Mouse (Mus musculus) CH12F3 (cell line): ENCODE data around the gene Thada.

Experiments
- in situ Hi-C: fragments of 300-500 bp; cut with MboI; formaldehyde crosslinking; loops from 2 replicates; pipeline ENCODE4 v1.14.3; 2020; ENCODE audit warnings: low sequenced_read_pairs

The Thada gene

DNA sequence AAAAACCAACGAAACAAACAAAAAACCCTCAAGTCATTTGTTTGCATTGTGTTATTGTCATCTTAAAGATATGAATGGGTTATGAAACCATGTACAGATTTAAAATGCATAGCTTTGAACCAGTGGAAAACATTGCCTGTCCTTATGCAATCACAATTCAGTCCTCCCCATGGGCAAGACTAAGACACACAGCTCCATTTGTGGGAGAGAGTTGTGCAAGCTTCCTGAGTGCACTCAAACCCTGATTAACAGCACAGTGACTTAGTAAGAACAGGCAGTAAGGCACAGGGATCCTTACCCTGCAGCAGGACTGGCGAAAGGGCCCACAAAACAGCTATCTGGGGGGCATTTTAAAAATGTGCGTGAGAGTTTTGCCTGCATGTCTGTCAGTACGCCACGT is 11.2 kb upstream of the Thada start:
- in situ Hi-C loops = no loop called here

DNA sequence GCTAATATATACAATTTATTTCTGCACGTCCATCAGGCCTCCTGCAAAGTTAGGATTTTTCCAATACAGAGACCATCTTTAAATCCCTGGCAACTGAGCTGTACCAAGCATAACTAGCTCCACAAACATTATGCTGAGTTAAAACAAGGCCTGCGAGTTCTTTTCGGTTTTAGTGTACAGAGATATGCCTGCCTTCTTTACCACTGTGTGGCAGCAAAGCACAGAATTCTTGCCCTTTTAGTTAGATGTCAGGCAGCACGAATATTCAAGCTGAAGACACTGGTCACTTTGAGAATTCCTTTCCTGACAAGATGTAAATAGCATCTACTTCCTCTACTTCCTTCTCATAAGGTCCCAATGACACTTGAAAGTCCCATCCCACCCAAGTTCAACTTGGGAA is 8.3 kb upstream of the Thada start:
- in situ Hi-C loops = no loop called here

DNA sequence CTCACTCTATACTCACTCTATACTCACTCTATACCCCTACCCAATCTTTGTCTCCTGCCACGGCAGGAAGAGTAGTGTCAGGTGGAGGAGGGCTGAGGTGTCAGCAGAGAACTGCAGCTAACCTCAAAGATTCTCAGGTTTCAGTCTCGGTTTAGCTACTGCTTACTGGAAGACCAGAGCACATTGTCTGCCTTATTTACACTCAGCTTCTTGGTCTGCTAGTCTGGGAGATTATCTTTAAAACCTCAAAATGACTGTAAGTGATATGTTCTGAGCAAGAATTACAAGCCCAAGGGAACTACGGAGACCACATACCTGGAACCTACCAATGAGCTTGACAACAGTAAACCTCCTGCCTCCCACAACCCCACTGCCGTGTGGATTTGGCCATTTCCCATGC is 31.0 kb downstream of the Thada start:
- in situ Hi-C loops = no loop called here

DNA sequence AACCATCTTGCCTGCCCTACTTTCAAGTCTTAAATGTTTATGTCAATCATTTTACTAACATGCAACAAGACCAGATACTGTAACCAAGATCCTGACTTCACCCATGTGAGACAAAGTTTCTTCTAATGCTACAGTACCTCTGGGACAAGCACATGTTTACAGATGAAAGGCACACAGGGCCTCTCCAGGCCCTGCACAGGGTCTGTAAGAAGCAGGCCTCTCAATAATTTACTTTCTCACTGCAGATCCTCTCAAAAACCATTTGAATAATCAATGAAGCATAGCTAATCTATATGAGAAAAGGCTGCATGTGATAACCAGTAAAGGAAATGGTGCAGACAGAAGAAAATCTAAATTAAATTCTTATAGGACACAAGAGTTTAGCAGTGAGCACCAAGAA is 31.8 kb downstream of the Thada start:
- in situ Hi-C loops = no loop called here

DNA sequence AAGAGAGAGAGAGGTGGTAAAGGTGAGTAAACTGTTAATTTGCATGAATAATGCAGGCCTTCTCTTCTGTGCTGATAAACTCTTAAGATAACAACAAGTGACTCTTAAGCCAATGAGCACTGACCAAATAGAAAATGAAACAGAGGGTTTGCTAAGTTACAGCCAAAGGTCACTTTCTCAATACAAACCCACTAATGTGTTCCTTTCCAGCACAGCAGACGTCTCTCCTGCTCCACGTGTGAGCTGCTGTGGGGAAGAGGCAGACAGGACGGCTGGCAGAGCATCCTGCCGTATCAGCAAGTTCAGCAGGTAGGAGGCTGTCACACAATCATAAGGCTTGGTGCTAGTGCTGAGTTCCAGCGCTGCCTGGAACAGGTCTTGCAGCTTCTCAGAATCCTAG is 34.0 kb downstream of the Thada start:
- in situ Hi-C loops = no loop called here

DNA sequence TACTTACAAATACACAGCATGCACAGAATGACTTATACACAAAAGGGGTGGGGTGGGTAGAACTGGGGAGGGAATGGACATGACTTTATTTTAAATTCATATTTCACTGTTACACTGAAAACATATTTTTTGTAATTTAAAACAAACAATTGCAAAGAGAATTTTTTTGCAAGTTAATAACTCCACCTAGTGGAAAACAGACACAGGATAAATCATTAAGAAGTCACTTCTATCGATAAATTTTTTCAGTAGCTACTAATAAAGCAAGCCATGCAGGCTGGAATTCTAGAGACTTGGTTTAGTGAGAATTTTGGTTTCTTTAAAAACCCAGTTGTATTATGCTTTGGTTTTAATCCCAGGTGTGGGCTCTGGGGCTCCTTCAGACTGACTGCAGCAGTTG is 41.7 kb downstream of the Thada start:
- in situ Hi-C loops = no loop called here

DNA sequence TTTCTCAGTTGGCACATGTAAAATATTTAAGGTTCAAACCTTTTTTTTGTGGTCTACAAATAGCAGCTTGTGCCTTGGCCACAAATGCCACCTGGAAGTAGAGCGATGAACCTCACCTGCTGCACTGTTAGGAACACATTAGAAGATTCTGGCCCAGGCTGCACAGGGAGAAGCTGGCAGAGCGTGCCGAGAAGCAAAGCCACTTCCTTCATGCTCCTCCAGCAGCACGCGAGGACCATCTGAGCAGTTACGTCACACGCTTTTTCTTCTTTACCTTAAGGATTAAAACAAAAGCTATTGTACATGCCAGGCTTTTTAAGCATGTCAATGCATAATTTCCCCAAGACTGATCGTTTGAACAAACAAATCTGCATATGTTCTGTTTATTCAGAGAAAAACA is 43.1 kb downstream of the Thada start:
- in situ Hi-C loops = no loop called here

DNA sequence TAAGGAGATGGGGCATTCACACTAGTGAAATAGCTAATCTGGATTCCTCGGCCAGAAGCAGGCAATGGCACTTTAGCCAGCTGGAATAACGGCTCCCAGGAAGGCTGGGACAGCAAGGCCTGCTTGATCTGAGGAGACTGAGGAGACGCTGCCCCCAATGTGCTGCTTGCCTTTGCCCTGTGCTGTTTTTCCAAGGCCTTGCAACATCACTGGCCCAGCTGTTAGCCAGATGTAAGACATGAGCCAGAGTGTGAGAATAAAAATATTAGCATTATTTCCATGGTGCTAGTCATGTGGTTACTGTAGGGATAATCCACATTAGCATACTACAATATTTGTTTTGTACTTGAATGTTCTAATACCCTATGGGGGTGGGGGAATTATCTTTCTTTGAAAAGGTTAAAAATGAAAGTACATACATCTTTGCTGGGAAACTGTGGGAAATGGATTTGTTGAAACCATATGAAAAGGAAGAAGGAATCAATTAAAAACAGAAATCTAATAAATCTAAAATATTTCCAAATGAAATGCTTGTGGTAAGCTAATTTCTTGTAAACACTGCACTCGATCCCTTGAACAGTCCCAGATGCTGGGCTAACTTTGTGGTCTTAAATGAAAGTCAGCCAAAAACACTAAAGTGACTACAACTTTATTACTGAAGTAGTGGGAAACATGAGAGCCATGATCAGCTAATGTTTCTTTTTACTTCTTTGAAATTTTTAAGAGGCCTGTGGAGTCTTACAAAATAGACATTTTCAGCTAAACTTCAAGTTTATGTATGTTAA is 43.8 kb downstream of the Thada start:
- in situ Hi-C loops = no loop called here

DNA sequence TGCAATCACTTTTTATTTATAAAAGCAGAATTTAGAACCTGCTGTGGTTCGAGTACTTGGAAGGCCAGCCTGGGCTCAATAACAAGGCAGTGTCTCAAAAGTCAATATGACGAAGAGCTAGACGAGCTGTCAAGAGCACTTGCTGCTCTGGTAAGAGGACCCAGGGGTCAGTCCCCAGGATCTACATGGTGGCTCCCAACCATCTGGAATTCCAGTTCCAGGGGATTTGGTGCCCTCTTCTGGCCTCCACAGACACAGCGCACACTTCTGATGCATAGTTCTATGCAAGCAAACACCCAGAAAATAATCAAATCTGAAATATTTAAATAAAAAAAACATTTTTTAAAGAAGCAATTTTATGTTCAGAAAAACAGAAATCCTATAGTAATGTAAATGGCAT is 45.0 kb downstream of the Thada start:
- in situ Hi-C loops = no loop called here

DNA sequence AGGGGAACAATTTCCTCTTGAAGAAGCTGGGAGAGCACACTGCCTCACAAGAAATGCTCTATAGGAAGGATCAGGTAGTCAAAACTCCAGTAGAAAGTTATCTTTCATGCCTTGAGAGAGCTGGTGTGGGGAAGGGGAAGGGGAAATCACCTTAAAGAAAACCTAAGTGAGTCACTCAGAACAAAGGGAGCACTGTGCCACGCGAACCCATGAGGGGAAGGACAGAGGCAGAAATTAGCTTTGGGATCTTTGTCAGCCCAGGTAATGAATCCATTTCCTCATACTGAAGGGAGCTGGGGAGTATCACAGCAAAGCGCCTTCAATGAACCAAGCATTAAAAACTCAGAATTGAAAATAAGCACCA is 45.7 kb downstream of the Thada start:
- in situ Hi-C loops = no loop called here

DNA sequence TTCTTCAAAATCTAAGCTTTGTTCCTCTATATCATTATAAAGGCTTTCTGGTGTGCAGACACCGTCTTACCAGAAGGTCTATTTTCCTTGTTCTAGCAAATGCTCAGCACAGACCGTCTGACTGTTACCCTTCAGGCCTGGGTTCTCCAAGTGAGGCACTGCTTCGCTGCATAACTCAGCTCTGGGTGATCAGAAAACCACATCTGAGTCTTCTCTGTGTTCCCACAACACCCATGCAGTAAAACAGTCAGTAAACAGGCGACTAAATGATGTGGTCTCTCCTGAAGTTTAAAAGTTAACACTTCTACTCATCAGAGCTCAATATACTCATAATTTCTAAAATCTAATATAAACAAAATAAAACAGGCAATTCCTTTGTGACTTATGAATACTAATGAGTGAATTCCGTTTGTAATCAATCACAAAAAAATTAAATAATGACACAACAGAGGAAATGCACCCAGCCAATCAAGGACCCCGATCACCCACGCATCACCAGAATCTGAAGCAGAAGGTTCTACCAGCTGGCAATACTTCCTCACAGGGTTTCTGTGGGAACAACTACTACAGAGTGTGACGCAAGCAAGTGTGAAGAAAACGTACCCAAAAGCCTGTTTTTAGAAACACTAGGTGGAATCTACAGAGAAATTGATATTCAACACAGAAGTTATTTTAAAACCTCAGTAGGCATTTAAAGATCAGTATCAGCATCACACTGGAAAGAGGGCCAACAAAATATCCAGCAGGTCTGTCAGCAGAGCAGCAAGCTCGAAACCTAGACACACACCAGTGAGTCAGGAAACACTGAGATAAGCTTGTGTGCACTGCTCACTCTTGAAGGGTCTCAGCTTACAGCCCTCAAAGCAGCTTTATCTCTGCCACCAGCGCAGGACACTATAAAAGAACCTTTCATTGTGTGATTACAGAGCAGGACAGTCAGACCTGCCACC is 46.4 kb downstream of the Thada start:
- in situ Hi-C loops = no loop called here

DNA sequence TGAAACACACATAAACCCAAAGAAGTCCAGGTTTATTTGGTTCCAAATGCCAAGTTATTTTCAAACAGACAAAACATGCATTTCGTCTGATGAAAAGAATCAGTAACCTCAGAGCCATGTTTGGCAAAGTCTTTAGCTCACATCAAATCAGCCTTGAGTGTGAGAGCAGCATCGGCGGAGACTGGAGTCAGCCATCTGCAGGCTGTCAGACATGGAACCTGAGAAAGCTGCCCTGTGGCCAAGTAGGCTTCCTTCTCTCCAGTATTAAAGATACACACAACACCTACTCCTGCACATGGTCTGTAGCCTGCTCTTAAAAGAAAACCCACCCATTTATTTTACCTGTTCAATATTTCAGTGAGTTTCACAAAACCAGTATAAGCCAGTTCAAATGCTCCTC is 50.1 kb downstream of the Thada start:
- in situ Hi-C loops = no loop called here

DNA sequence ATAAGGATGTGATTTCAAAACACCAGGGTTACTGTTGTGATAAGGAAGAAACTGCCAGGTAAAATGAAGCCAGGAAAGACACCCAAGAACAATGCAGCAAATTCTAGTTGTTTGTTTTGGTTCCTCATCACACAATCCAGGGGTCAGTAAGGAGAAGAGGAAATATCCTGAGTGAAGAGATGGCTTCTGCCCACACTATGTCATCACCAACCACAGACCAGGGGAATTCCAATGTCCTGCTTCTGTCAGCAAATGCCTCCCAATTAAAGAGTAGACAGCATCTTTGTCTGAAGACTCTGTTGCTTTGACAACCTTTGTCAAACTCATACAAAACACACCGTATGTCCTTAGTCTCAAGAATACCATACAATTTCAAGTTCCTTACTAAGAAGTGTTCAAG is 57.3 kb downstream of the Thada start:
- in situ Hi-C loops = no loop called here

DNA sequence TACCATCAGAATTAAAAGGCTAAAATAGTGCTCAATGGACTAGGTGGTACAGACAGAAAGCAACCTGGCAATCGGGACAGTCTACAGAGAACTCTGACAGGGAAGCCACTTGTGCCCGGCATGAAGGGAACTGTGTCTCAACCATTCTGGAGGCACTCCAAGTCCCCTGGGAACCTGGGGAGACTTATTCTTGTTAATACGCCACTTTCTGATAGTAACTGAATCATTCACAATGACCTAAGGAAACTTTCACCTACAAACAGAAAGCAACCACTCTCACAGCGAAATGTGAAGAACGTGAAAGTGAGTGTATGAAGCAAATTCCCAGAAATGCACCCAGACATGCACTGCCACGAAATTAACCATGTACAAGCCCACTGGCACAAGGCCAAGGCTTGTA is 60.4 kb downstream of the Thada start:
- in situ Hi-C loops = no loop called here

DNA sequence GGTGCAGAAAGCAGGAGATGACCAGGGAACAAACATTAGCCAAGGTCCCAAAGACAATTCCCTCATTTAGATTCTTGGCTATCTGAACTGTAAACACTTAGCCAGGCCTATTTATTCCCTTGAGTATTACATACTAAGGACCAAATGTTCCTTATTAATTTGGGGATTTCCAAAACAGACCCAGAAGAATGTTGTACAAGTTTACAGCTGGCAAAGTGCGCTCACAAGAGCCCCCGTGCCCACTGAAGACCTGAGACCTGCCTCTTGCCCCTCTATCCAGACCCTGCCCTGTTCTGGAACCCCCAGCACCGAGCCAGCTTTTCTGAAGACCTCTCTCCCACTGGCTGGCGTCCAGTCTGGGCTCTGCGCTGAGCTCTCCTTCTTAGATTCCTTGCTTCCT is 64.2 kb downstream of the Thada start:
- in situ Hi-C loops = no loop called here

DNA sequence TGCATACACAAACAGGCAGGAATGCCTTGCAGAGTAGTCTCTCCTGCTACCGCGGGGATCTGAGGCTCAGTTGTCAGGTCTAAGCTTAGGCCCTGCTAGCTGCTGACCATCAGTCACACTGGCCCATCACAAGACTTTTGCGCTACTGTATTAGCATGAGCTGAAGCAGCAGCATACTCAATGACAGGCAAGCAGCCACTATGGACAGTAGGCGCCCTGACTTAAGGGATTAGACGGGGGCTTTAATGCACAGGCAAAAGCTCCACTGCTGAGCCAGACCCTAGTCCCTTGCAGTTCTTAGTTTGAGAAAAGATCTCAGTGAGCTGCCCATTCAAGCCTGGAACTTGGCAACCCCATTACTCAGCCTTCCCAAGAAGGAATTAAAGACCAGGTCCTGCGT is 66.6 kb downstream of the Thada start:
- in situ Hi-C loops = loop anchor here (25.0 kb wide), 1 partner anchor 512 kb away; no protein-coding TSS in a partner anchor

DNA sequence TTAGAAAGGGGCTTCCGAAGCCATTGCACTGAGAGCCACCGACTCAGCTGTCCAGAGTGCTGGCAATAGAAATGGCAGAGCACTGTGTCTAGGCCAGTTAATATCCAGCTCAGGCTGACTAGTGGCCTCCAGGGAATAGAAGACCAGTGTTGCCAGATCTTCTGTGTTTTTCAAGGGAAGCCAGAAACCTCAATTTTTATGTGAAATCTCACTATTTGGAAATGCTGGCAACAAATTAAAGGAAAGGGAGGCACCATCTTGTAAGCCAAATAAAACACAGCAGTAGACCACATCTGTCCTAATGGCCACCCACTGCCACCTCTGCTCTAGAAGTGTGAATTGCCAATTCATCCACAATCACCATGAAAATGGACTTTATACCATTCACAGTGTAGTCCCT is 76.0 kb downstream of the Thada start:
- in situ Hi-C loops = loop anchor here (25.0 kb wide), 1 partner anchor 503 kb away; no protein-coding TSS in a partner anchor

DNA sequence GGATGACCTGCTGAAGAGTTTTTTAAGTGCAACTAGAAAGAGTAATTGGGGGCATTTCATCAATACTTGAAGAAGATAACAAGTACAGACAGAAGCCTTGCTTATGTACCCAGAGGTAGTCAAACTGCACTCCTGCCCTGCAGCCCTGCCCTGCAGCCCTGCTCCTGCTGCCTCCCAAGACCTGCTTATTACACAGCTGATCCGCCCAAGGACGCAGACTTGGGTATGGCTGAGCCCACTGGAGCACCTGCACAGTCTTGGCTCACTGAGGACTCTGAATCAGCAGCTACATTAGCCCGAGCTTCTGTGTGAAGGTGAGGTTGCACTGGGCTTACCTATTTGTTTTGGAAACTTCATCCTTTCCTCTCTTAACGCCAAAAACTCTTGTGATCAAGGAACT is 79.8 kb downstream of the Thada start:
- in situ Hi-C loops = loop anchor here (25.0 kb wide), 1 partner anchor 499 kb away; no protein-coding TSS in a partner anchor

DNA sequence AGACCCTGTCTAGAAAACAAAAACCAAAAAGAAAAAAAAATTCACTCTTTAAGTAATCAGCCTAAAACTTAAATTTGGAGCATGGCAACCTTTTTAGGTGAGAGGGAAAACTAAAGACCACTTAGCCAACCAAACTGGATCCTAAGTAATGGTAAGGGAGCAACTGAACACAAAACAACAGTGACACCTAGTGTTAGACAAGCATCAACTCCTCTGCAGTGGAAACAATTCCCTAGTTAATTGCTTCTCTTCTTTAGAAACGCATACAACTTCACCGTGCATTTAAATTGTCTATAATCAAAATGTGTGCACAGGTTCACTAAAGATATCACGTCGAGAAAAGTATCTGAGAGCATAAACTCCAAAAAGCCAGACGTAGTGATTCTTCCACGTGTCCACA is 80.3 kb downstream of the Thada start:
- in situ Hi-C loops = loop anchor here (25.0 kb wide), 1 partner anchor 498 kb away; no protein-coding TSS in a partner anchor

DNA sequence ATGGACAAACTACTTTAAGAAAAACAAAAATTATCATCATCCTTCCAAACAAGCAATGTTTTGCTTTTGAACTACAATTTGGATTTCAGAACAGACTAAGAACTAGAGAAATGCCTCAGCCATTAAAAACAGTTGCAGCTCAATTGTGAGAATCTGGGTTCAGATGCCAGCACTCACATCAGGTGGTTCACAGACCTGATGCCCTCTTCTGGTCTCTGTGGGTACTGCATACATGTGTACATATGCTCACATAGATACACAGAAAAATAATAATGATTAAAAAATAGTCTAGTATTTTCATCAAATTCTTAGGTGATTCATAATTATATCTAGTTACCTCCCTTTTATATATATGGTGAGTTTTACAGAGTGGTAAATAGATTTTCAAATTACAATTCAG is 81.3 kb downstream of the Thada start:
- in situ Hi-C loops = loop anchor here (25.0 kb wide), 1 partner anchor 497 kb away; no protein-coding TSS in a partner anchor

DNA sequence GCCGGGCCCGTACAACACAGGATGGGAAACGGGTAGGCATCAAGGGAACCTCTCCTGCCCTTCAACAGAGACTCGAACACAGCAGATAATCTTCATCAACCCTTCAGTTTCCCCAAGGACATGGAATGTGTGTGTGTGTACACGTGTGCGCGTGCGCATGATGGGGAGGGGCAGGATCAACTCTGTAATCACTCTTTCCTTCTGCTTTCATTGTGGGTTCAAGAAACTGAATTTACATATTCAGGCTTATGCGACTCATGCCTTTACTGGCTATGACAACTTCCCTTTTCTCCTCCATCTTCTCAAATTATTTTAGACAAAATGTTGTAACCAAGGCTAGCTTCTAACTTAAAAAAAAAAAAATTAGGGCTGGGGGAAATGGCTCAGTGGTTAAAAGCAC is 85.7 kb downstream of the Thada start:
- in situ Hi-C loops = loop anchor here (25.0 kb wide), 1 partner anchor 493 kb away; no protein-coding TSS in a partner anchor

DNA sequence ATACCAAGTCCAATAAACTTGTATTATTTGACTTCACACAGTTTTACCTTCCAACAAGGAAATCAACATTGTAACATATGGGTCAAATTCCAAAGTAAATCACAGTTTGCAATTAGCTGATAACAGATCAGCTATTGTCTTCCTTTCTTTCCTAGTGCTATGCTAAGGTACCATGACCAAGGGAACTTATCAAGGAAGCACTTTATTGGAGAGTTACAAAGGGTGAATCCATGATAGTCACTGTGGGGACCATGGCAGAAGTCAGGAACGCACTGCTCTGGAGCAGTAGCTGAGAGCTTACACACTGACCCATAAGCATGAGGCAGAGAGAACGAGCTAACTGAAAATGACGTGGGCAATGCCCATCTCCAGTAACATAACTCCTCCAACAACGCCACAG is 89.1 kb downstream of the Thada start:
- in situ Hi-C loops = loop anchor here (25.0 kb wide), 1 partner anchor 490 kb away; no protein-coding TSS in a partner anchor
